Mouse (Mus musculus) gastrocnemius, postnatal 10 days (tissue): ENCODE results near the gene Gm9044. TPM values are rescaled to one million over a fixed set of nuclear protein-coding genes. Genes with fewer than 3 reads are reported as not detected.
"Not testable (repeated sequence)": the region's sequence is repeated elsewhere in the genome, so short reads cannot be mapped to it uniquely, and the experiment has no call there.

Experiments
- DNase-seq: peaks from one replicate; pipeline ENCODE4 v3.0.0; 2021; ENCODE audit warnings: mixed read lengths
- long read RNA-seq, 2 experiments: library from polyadenylated mRNA; stranded (forward); transcript quantifications; one replicate each; pipeline ENCODE4 v2.0.0; 2021
- total RNA-seq, 2 experiments: library from RNA; stranded (reverse); gene quantifications; 2 replicates each; pipeline ENCODE4 v1.2.3; 2021

The Gm9044 gene
- not detected for total RNA-seq
- long read RNA-seq, experiment 1 = 0 reads
- long read RNA-seq, experiment 2 = 0 reads

DNA sequence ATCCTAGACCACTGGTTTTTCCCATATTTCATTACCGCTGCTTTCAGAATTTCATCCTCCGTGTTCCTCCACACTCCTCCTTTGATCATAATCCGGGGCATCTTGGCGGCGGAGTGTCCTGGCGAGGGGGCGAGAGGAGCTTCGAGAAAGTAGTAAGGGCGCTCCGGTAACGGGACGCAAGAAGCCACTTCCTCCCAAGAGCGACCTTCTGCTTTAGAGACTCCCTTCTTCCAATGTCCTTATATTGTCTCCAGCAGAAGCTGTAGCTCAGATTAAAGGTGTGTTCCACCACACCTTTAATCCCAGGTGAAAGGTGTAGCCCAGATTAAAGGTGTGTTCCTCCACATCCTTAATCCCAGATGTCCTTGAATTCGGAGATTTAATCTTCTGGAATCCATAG is at the start of gene Gm9044:
Gene Gm9044 (minus strand): TSS at position 101 of the 400 bp plus-strand sequence.
- not testable (repeated sequence) for DNase-seq

DNA sequence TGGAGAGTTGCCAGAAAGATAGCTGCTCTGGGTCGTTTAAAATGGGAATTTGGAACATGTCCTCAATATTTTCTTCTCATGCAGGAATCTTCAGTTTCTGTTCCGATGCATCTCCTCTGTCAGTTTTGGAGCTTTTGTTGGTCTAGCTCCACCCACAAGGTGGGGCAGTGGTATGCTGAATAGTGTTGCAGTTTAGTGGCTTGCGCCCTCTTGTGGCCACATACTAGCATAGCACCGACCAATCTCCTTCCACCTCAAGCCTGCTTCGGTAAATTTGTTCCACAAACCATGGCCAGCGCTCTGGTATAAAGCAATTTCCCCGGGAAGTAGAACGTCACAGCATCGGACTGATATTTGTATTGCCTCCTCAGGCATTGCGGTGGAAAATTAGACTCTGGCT is 38.2 kb upstream of the Gm9044 start:
- DNase-seq = peak; percentile 76

DNA sequence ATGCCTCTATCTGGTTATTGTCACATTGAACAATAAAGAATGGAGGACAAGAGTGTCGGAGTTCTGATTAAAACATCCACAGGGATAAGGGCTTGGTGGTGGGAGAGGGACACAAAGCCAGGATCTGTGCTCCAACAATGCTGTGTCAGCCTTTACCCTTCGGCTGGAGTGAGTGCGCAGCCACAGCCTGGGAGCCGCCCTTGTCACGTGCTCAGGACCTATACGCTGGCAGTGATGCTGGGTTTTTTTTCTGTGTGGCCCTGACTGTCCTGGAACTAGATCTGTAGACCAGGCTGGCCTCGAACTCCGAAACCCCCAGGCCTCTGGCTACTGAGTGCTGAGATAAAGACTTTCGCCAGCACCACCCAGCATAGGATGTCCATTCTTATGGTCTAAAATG is 37.3 kb upstream of the Gm9044 start:
- DNase-seq = no peak

DNA sequence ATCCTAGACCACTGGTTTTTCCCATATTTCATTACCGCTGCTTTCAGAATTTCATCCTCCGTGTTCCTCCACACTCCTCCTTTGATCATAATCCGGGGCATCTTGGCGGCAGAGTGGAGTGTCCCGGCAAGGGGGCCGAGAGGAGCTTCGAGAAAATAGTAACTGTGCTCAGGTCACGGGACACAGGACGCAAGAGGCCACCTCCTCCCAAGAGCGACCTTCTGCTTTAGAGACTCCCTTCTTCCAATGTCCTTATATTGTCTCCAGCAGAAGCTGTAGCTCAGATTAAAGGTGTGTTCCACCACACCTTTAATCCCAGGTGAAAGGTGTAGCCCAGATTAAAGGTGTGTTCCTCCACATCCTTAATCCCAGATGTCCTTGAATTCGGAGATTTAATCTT is 21.8 kb upstream of the Gm9044 start, which contains the start of gene Gm9049:
Gene Gm9049 (minus strand): TSS at position 101 of the 400 bp plus-strand sequence.
- DNase-seq = not testable (repeated sequence)

DNA sequence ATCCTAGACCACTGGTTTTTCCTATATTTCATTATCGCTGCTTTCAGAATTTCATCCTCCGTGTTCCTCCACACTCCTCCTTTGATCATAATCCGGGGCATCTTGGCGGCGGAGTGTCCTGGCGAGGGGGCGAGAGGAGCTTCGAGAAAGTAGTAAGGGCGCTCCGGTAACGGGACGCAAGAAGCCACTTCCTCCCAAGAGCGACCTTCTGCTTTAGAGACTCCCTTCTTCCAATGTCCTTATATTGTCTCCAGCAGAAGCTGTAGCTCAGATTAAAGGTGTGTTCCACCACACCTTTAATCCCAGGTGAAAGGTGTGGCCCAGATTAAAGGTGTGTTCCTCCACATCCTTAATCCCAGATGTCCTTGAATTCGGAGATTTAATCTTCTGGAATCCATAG is 16.4 kb upstream of the Gm9044 start, which contains the start of gene Gm9048:
Gene Gm9048 (minus strand): TSS at position 101 of the 400 bp plus-strand sequence.
- not testable (repeated sequence) for DNase-seq

DNA sequence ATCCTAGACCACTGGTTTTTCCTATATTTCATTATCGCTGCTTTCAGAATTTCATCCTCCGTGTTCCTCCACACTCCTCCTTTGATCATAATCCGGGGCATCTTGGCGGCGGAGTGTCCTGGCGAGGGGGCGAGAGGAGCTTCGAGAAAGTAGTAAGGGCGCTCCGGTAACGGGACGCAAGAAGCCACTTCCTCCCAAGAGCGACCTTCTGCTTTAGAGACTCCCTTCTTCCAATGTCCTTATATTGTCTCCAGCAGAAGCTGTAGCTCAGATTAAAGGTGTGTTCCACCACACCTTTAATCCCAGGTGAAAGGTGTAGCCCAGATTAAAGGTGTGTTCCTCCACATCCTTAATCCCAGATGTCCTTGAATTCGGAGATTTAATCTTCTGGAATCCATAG is 10.9 kb upstream of the Gm9044 start, which contains the start of gene Gm9046:
Gene Gm9046 (minus strand): TSS at position 101 of the 400 bp plus-strand sequence.
- DNase-seq = not testable (repeated sequence)

DNA sequence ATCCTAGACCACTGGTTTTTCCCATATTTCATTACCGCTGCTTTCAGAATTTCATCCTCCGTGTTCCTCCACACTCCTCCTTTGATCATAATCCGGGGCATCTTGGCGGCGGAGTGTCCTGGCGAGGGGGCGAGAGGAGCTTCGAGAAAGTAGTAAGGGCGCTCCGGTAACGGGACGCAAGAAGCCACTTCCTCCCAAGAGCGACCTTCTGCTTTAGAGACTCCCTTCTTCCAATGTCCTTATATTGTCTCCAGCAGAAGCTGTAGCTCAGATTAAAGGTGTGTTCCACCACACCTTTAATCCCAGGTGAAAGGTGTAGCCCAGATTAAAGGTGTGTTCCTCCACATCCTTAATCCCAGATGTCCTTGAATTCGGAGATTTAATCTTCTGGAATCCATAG is 5.5 kb upstream of the Gm9044 start, which contains the start of gene Gm9045:
Gene Gm9045 (minus strand): TSS at position 101 of the 400 bp plus-strand sequence.
- not testable (repeated sequence) for DNase-seq

DNA sequence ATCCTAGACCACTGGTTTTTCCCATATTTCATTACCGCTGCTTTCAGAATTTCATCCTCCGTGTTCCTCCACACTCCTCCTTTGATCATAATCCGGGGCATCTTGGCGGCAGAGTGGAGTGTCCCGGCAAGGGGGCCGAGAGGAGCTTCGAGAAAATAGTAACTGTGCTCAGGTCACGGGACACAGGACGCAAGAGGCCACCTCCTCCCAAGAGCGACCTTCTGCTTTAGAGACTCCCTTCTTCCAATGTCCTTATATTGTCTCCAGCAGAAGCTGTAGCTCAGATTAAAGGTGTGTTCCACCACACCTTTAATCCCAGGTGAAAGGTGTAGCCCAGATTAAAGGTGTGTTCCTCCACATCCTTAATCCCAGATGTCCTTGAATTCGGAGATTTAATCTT is 5.3 kb downstream of the Gm9044 start, which contains the start of gene Gm9040:
Gene Gm9040 (minus strand): TSS at position 101 of the 400 bp plus-strand sequence.
- DNase-seq = not testable (repeated sequence)

DNA sequence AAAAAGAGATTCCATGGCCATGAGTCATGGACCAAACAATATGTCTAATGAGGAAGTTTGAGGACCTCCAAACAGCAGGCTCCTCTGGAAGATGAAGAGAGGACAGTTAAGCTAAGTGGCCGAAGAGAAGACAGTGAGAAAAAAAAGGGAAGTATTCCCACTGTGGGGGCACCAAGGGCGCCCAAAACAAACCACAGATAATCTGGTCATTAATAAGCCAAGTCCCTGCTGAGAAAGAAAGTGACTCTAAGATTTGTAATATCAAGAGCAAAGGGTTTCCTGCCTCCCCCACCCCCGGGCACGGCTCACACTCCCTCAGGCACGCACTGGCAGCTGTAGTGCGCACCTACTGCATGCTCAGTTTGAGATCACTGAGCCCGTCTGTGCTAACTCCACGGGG is 13.2 kb downstream of the Gm9044 start:
- DNase-seq = no peak

DNA sequence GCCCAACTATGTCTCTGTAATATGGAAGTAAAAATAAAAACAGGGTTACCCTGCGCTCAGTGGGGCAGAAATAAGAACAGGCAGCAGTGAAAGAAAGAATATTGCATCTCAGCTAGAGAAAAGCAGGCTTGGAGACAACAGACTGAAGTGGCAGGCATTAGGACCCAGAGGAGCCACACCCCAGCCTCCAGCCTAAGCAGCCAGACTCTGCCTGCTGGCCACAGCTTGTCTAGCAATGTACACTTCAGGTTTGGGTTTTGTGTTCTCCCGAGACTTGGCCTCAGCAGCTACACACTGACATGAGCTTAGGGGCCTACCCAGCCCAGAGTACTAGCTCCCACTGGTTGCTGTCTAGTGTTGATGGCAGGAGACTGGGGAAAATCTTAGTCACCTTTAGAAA is 30.1 kb downstream of the Gm9044 start:
- not testable (repeated sequence) for DNase-seq

DNA sequence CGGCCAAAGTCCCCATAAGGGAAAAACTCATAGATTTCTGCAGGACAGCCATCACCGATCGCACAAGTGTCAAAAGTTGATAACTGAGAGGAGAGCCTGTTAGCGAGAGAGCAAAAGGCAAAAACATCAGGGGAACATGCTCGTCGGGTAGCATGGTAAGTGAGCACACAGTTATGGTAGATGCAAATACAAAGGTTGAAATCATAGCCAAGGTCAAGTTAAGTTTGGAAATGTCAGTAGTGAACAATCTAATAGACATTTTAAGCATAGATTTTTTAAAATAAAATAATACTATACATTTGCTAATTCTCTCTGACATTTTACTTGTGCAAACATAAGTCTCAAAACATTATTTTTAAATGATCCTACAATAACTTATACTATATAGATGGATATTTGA is 37.3 kb downstream of the Gm9044 start, which contains the start of gene Iltifb:
Gene Iltifb (minus strand): TSS at position 101 of the 400 bp plus-strand sequence.
- DNase-seq = no peak

DNA sequence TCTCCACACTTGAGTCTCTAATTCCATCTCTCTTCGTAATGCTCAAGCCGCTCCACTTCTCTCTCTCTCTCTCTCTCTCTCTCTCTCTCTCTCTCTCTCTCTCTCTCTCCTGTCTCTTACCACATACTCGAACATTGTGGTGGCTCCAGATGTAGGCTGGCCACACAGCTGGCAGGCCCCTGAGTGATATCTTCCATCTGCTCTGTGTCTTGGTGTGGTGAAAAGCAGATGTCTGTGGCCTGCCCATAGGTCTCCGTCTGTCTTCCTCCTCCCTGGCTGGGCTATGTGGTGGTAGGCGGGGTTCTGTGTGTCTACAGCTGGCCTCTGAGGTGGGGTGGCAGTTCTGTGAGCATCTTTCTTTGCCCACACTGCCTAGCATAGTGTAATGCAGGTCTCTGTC is 49.2 kb downstream of the Gm9044 start:
- DNase-seq = not testable (repeated sequence)

DNA sequence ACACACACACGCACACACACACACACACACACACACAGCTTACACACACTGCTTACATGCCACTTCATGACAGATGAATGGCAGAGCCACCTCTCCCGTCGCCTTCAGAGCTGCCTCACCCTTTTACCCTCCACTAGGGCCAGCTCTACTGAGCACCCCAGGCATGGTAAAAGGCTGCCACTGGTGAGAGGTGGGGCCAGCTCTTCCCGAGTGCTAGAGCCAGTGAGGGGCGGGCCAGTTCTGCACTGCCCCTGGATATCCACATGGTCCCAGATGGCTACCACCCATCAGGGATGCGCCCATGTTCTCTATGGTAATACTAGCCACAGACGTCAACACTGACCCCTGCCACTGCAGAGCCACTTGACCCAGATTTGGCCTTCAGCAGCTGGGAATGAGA is 49.6 kb downstream of the Gm9044 start:
- DNase-seq = not testable (repeated sequence)

Other genes with a start within 250 kb of the Gm9044 start
- 1 to 10 TPM; 3.3 to 5.4 TPM for gene Mdm1, start 190.6 kb downstream of the Gm9044 start, total RNA-seq
- gene Il22, start 127.5 kb downstream of the Gm9044 start, total RNA-seq = not detected
- gene Gm32717, start 91.6 kb downstream of the Gm9044 start, total RNA-seq = under 1 TPM; 0.38 to 0.50 TPM
- under 1 TPM; 0.38 to 0.50 TPM for gene Gm32802, start 73.7 kb downstream of the Gm9044 start, total RNA-seq
- gene Iltifb, start 37.4 kb downstream of the Gm9044 start, total RNA-seq = not detected
- gene Gm9040, start 5.4 kb downstream of the Gm9044 start, total RNA-seq = not detected
- gene Gm9045, start 5.4 kb upstream of the Gm9044 start, total RNA-seq = not detected
- gene Gm9046, start 10.8 kb upstream of the Gm9044 start, total RNA-seq = not detected
- gene Gm9048, start 16.3 kb upstream of the Gm9044 start, total RNA-seq = not detected
- not detected for gene Gm9049, start 21.7 kb upstream of the Gm9044 start, total RNA-seq
- not detected for gene Ifng, start 108.6 kb upstream of the Gm9044 start, total RNA-seq